Mouse (Mus musculus) embryonic facial prominence, embryonic 11.5 days (tissue): Measurements from ENCODE around the gene Actr3b. TPM values are rescaled to one million over a fixed set of nuclear protein-coding genes. Genes with fewer than 3 reads are reported as not detected.
"Not testable (repeated sequence)": the region's sequence is repeated elsewhere in the genome, so short reads cannot be mapped to it uniquely, and the experiment has no call there.

Experiments
- ATAC-seq: fragments of 200-750 bp; cut with Nextera tagmentation; replicated peaks from 2 replicates; pipeline ENCODE4 v1.8.0; 2017; ENCODE audit warnings: low read depth; ENCODE audit not compliant: insufficient number of reproducible peaks, low FRiP score, low TSS enrichment
- DNase-seq: peaks from one replicate; pipeline ENCODE4 v3.0.0-alpha.2; 2015; ENCODE audit warnings: low spot score
- H3K27ac ChIP-seq: fragments of 300-500 bp; sonication (generic); replicated peaks from 2 replicates; pipeline ENCODE4 v1.5.1; 2014; ENCODE audit warnings: mild to moderate bottlenecking, low read depth, low read length, control low read depth
- H3K27me3 ChIP-seq: fragments of 300-500 bp; sonication (generic); 2 replicates; pipeline ENCODE4 v1.6.1; 2014; ENCODE audit warnings: mild to moderate bottlenecking, low read length, moderate library complexity, mixed read lengths; ENCODE audit not compliant: control insufficient read depth, insufficient read depth
- H3K36me3 ChIP-seq: fragments of 300-500 bp; sonication (generic); replicated peaks from 2 replicates; pipeline ENCODE4 v1.6.1; 2014; ENCODE audit warnings: low read depth, mild to moderate bottlenecking, low read length, moderate library complexity, mixed read lengths; ENCODE audit not compliant: control insufficient read depth, insufficient read depth
- H3K4me1 ChIP-seq: fragments of 300-500 bp; sonication (generic); 2 replicates; pipeline ENCODE4 v1.6.1; 2014; ENCODE audit warnings: low read length, mixed read lengths; ENCODE audit not compliant: control insufficient read depth, insufficient read depth
- H3K4me2 ChIP-seq: fragments of 300-500 bp; sonication (generic); 2 replicates; pipeline ENCODE4 v1.6.1; 2014; ENCODE audit warnings: low read depth, mild to moderate bottlenecking, control low read depth, low read length, moderate library complexity
- H3K4me3 ChIP-seq: fragments of 300-500 bp; sonication (generic); 2 replicates; pipeline ENCODE4 v1.5.1; 2014; ENCODE audit warnings: low read depth, low read length, control low read depth
- H3K9ac ChIP-seq: fragments of 300-500 bp; sonication (generic); replicated peaks from 2 replicates; pipeline ENCODE4 v1.6.1; 2014; ENCODE audit warnings: mild to moderate bottlenecking, control low read depth, low read length
- H3K9me3 ChIP-seq: fragments of 300-500 bp; sonication (generic); replicated peaks from 2 replicates; pipeline ENCODE4 v1.6.1; 2016; ENCODE audit warnings: mild to moderate bottlenecking, low read length, inconsistent platforms, mixed read lengths; ENCODE audit not compliant: control insufficient read depth
- WGBS: fragments of 180-500 bp; shearing (Covaris S2); extraction: QIAGEN DNeasy Blood & Tissue Kit; methylation state at CpG from one replicate; pipeline ENCODE4 v1.1.7; 2014; 5-methylcytosine and 5-hydroxymethylcytosine counted together
- polyA plus RNA-seq: library from polyadenylated mRNA; unstranded; fragments of >200 nt; fragmentation: Nextera tagmentation; extraction: Ambion mirVana; gene quantifications from 2 replicates; pipeline ENCODE4 v1.2.1, GENCODE M21; 2014

Gene Actr3b
- polyA plus RNA-seq, result 5.8 and 7.4 TPM in 2 replicates

DNA sequence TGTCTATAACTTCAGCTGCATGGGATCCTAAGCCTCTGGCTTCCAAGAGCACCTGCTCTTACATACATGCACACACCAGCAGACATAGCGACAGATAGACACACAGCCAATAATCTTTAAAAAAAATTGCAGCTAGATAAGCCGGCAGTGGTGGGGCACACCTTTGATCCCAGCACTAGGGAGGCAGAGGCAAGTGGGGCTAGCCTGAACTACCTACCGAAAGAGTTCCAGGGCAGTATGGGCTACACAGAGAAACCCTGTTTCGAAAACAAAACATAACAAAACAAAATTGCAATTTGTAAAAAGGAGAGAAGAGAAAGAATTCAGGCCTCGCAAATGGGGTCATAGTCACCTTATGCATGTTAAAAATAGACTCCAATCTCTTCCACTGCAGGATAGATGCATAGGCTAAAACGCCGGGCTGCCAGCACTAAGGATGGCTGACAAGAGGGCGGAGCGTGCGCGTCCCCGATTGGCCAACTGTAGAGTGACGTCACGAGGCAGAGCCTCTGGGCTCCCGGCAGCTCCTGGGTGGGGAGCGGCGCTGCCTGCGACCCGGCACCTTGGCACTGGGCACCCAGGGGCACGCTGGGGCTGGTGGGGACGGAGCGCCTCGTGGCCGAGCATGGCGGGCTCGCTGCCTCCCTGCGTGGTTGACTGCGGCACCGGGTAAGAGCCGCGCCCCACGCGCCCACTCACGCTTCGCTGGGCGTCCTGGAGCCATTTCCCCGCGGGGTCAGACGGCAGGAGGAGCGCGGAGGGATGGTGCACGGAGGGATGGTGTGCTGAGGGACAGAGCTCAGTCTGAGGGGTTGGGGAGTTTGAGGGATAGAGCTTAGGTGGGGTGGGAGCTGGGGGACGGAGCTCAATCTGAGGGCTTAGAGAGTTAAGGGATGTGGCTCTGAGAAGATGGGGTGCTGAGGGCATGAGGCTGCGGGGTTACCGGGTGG lies at the start of gene Actr3b:
Gene Actr3b (plus strand): TSS at position 538 of the 950 bp plus-strand sequence.
- H3K9ac ChIP-seq, result peak within 1 kb of the TSS; percentile 64
- no peaks in the 10 kb centered on the region for H3K4me1 ChIP-seq
- ATAC-seq (peak; percentile 90), DNase-seq (peak; percentile 87)
- H3K4me3 ChIP-seq, result peak within 1 kb of the TSS; percentile 75
- no peaks in the 10 kb centered on the region for H3K9me3 ChIP-seq
- no peak within 1 kb of the TSS for H3K27ac ChIP-seq
- H3K27me3 ChIP-seq, result no peaks in the 10 kb centered on the region
- H3K36me3 ChIP-seq, result no peaks in the 10 kb centered on the region
- WGBS, result 3% methylated on average over 45 of the region's 45 CpGs
- peak within 1 kb of the TSS; percentile 93 for H3K4me2 ChIP-seq

DNA sequence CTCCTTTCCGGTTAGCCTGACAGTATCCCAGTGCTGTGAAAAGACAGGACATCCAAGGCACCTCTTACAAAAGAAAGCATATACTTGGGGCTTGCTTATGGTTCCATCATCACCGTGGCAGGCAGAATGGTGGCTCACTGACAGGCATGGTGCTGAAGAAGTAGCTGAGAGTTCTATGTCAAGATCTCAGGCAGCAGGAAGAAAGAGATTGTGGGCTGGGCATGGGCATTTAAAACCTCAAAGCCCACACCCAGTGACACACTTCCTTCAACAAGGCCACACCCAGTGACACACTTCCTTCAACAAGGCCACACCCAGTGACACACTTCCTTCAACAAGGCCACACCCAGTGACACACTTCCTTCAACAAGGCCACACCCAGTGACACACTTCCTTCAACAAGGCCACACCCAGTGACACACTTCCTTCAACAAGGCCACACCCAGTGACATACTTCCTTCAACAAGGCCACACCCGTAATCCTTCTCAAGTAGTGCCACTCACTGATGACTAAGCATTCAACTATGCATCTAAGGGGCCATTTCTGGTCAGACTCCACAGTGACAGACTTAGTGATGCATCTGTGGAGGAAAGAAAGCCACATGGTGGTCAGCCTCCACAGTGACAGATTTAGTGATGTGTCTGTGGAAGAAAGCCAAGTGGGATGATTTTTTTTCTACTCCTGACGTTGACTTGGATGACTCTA lies 46.6 kb upstream of the Actr3b start:
- H3K9ac ChIP-seq, H3K4me3 ChIP-seq, H3K4me1 ChIP-seq, H3K27ac ChIP-seq, DNase-seq, H3K27me3 ChIP-seq, ATAC-seq, H3K9me3 ChIP-seq, H3K36me3 ChIP-seq, H3K4me2 ChIP-seq: not testable (repeated sequence)
- WGBS, result 85% methylated on average over 4 of the region's 4 CpGs

DNA sequence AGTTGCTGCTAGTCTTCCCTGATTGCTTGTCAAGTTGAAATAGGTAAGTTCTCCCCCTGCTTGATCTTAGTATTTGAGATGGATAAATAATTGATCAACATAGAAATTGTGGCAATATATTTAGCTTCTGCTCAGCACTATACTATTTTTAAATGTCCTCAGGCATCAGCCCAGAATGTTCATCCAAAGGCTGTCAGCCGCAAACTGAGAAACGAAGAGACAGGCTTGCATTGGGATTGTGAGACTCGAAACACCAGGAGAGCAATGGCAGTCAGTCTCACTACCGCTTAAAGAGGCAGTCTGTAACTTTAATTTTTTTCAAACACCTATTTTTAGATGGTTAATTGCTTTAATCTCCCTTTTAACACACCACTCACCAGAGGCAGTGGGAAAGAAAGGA lies 40.4 kb upstream of the Actr3b start:
- Histone ChIP-seq H3K27ac (no peak overlapping the region), H3K4me1 (no peaks in the 10 kb centered on the region), H3K4me3 (no peak overlapping the region), H3K9ac (no peak overlapping the region), H3K4me2 (no peak overlapping the region), H3K9me3 (no peaks in the 10 kb centered on the region), H3K27me3 (no peaks in the 10 kb centered on the region), H3K36me3 (no peaks in the 10 kb centered on the region)
- 83% methylated on average over 4 of the region's 4 CpGs for WGBS
- no peak for ATAC-seq
- DNase-seq, result no peak

GRCm38 (mm10) chr5:25723016-25723415 lies 36.8 kb upstream of the Actr3b start:
- Histone ChIP-seq H3K9ac (no peak overlapping the region), H3K4me3 (no peak overlapping the region), H3K4me1 (no peaks in the 10 kb centered on the region), H3K4me2 (no peak overlapping the region), H3K36me3 (no peaks in the 10 kb centered on the region), H3K9me3 (no peaks in the 10 kb centered on the region), H3K27me3 (no peaks in the 10 kb centered on the region), H3K27ac (no peak overlapping the region)
- 75% methylated on average over 2 of the region's 2 CpGs for WGBS
- ATAC-seq, result no peak
- DNase-seq, result no peak

DNA sequence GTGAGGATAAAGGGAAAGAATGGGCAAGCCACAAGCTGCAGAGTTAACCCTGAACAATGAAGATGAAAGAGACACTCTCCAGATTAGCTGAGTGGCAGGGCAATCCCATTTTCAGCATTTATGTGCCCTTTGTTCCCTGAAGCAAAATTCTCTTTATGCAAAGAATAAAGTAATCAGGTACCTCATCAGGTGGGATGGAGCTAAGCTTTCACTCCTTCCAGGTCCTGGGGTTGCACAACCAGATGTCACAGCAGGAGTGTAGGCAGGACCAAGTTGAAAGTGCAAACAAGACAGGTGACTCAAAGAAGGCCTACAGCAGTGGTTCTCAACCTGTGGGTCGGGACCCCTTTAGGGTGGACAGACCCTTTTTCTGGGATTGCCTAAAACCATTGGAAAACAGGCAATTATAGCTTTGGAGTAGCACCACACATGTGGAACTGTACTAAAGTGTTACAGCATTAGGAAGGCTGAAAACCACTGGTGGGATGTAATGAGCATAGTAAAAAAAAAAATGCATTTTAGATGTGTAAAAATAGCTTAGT lies 35.6 kb upstream of the Actr3b start:
- no peak overlapping the region for H3K9ac ChIP-seq
- ATAC-seq, result no peak
- H3K27me3 ChIP-seq, result no peaks in the 10 kb centered on the region
- no peaks in the 10 kb centered on the region for H3K9me3 ChIP-seq
- 46% methylated on average over 1 of the region's 1 CpGs for WGBS
- no peak overlapping the region for H3K27ac ChIP-seq
- H3K4me2 ChIP-seq, result no peak overlapping the region
- H3K4me3 ChIP-seq, result no peak overlapping the region
- H3K4me1 ChIP-seq, result no peaks in the 10 kb centered on the region
- no peaks in the 10 kb centered on the region for H3K36me3 ChIP-seq
- DNase-seq, result no peak

GRCm38 (mm10) chr5:25734318-25734717 lies 25.5 kb upstream of the Actr3b start:
- no peak overlapping the region for H3K9ac ChIP-seq
- H3K9me3 ChIP-seq, result no peaks in the 10 kb centered on the region
- H3K27ac ChIP-seq, result no peak overlapping the region
- peak; percentile 60 for DNase-seq
- H3K4me1 ChIP-seq, result no peaks in the 10 kb centered on the region
- H3K4me2 ChIP-seq, result no peak overlapping the region
- no peak for ATAC-seq
- H3K36me3 ChIP-seq, result no peaks in the 10 kb centered on the region
- no peak overlapping the region for H3K4me3 ChIP-seq
- WGBS, result 17% methylated on average over 1 of the region's 1 CpGs
- H3K27me3 ChIP-seq, result no peaks in the 10 kb centered on the region

GRCm38 (mm10) chr5:25735861-25736260 lies 23.9 kb upstream of the Actr3b start:
- H3K27me3 ChIP-seq, result no peaks in the 10 kb centered on the region
- H3K4me1 ChIP-seq, result no peaks in the 10 kb centered on the region
- DNase-seq (no peak), ATAC-seq (no peak)
- H3K27ac ChIP-seq, result no peak overlapping the region
- WGBS, result 69% methylated on average over 2 of the region's 2 CpGs
- no peak overlapping the region for H3K9ac ChIP-seq
- H3K36me3 ChIP-seq, result no peaks in the 10 kb centered on the region
- H3K4me2 ChIP-seq, result no peak overlapping the region
- H3K9me3 ChIP-seq, result no peaks in the 10 kb centered on the region
- no peak overlapping the region for H3K4me3 ChIP-seq

- Histone ChIP-seq H3K4me1 (no peaks in the 10 kb centered on the region), H3K4me2 (no peak overlapping the region), H3K27ac (no peak overlapping the region), H3K9ac (no peak overlapping the region), H3K27me3 (no peaks in the 10 kb centered on the region), H3K36me3 (no peaks in the 10 kb centered on the region), H3K9me3 (no peaks in the 10 kb centered on the region), H3K4me3 (no peak overlapping the region)
- WGBS, result 64% methylated on average over 3 of the region's 3 CpGs
- DNase-seq, result no peak
- no peak for ATAC-seq
Measured at GRCm38 (mm10) chr5:25738448-25738847, 21.3 kb upstream of the Actr3b start.
